8 mouse cellular contexts compared by ENCODE assay signal in genomic region chr19:24278859-24279258, GRCm38 (mm10). TPM values are rescaled to one million over a fixed set of nuclear protein-coding genes. Genes with fewer than 3 reads are reported as not detected.
DNase-seq lines count a peak whose midpoint lies in the region; ATAC-seq and TF ChIP-seq lines count a peak whose summit lies in the region.

No protein-coding gene starts in this region.

- no peaks in the 10 kb centered on the region for H3K9me3 ChIP-seq in kidney, postnatal 0 days (replicated peaks; ENCODE audit: low read length)
- no peaks in the 10 kb centered on the region for H3K9me3 ChIP-seq in embryonic facial prominence, embryonic 15.5 days (replicated peaks)
- H3K9me3 ChIP-seq in intestine, embryonic 14.5 days (ENCODE audit: control insufficient read depth, low read length), result no peaks in the 10 kb centered on the region
- H3K9me3 ChIP-seq in midbrain, postnatal 0 days (ENCODE audit: low read length), result no peaks in the 10 kb centered on the region

- H3K4me1 ChIP-seq in kidney, postnatal 0 days (replicated peaks; ENCODE audit: insufficient read depth, low read length), result 0 out of 2 replicates have a peak, but pooled peaks cover 8% of the 10 kb centered on the region
- H3K4me1 ChIP-seq in embryonic facial prominence, embryonic 15.5 days, result peaks cover 7% of the 10 kb centered on the region
- H3K4me1 ChIP-seq in intestine, embryonic 14.5 days (replicated peaks; ENCODE audit: control insufficient read depth, insufficient read depth, low read length), result peaks cover 5% of the 10 kb centered on the region
- no peaks in the 10 kb centered on the region for H3K4me1 ChIP-seq in midbrain, postnatal 0 days (ENCODE audit: insufficient read depth, low read length)

- peak overlapping the region; percentile 92 for H3K4me2 ChIP-seq in kidney, postnatal 0 days (ENCODE audit: low read length)
- 0 out of 2 replicates have a peak overlapping the region, but pooled peaks have one; percentile 81 for H3K4me2 ChIP-seq in embryonic facial prominence, embryonic 15.5 days (replicated peaks)
- H3K4me2 ChIP-seq in intestine, embryonic 14.5 days (ENCODE audit: low read length), result peak overlapping the region; percentile 84
- H3K4me2 ChIP-seq in midbrain, postnatal 0 days (ENCODE audit: low read depth, low read length, poor library complexity, severe bottlenecking), result 0 out of 2 replicates have a peak overlapping the region, but pooled peaks have one; percentile 90

- ATAC-seq in kidney, postnatal 0 days (replicated peaks; ENCODE audit: low FRiP score, low read depth), result no peak
- no peak for ATAC-seq in embryonic facial prominence, embryonic 15.5 days (ENCODE audit: insufficient number of reproducible peaks, low FRiP score, low TSS enrichment, low read depth)
- no peak for ATAC-seq in intestine, embryonic 14.5 days (replicated peaks; ENCODE audit: low FRiP score, low TSS enrichment, low read depth)
- ATAC-seq in midbrain, postnatal 0 days (ENCODE audit: low FRiP score), result no peak

- WGBS in kidney, postnatal 0 days, result 80% methylated on average over 15 of the region's 15 CpGs
- 87% methylated on average over 15 of the region's 15 CpGs for WGBS in embryonic facial prominence, embryonic 15.5 days
- WGBS in intestine, embryonic 14.5 days, result 81% methylated on average over 15 of the region's 15 CpGs
- 89% methylated on average over 15 of the region's 15 CpGs for WGBS in midbrain, postnatal 0 days

- DNase-seq in kidney, postnatal 0 days (ENCODE audit: low spot score), result no peak
- DNase-seq in kidney, postnatal 36 days, result no peak
- no peak for DNase-seq in intestine, embryonic 14.5 days (ENCODE audit: low spot score)
- DNase-seq in midbrain, postnatal 0 days (ENCODE audit: low spot score), result no peak
- no peak for DNase-seq in adrenal gland, adult 2 months
- no peak for DNase-seq in ovary, postnatal 10 days (ENCODE audit: low spot score)
- no peak for DNase-seq in left cerebral cortex, postnatal 25 days (ENCODE audit: low spot score in 2 of 2)

- intact Hi-C loops in left cerebral cortex, postnatal 25 days (cut with DNase I), result no loop called here

- TF ChIP-seq CTCF in kidney, postnatal 0 days (IDR thresholded peaks at IDR 0.05; ENCODE audit: low read depth), result no peak
- no peak for TF ChIP-seq CTCF in midbrain, postnatal 0 days (IDR thresholded peaks at IDR 0.05)

- 0 out of 2 replicates have a peak, but pooled peaks cover 7% of the 10 kb centered on the region for H3K36me3 ChIP-seq in kidney, postnatal 0 days (ENCODE audit: insufficient read depth, low read length)
- 0 out of 2 replicates have a peak, but pooled peaks cover 3% of the 10 kb centered on the region for H3K36me3 ChIP-seq in embryonic facial prominence, embryonic 15.5 days
- H3K36me3 ChIP-seq in intestine, embryonic 14.5 days (ENCODE audit: control insufficient read depth, insufficient read depth, low read length), result peaks cover 4% of the 10 kb centered on the region; the same call in 1 of the 2 replicates
- H3K36me3 ChIP-seq in midbrain, postnatal 0 days (ENCODE audit: insufficient read depth, low read length), result 0 out of 2 replicates have a peak, but pooled peaks cover 6% of the 10 kb centered on the region

- H3K27me3 ChIP-seq in kidney, postnatal 0 days (ENCODE audit: insufficient read depth, low read length), result no peaks in the 10 kb centered on the region
- no peaks in the 10 kb centered on the region for H3K27me3 ChIP-seq in embryonic facial prominence, embryonic 15.5 days
- no peaks in the 10 kb centered on the region for H3K27me3 ChIP-seq in intestine, embryonic 14.5 days (replicated peaks; ENCODE audit: control insufficient read depth, insufficient read depth, low read length)
- H3K27me3 ChIP-seq in midbrain, postnatal 0 days (ENCODE audit: insufficient read depth, low read length), result no peaks in the 10 kb centered on the region

- no peak overlapping the region for H3K4me3 ChIP-seq in kidney, postnatal 0 days (replicated peaks; ENCODE audit: low read depth, low read length)
- H3K4me3 ChIP-seq in embryonic facial prominence, embryonic 15.5 days (replicated peaks), result 0 out of 2 replicates have a peak overlapping the region, but pooled peaks have one; percentile 77
- no peak overlapping the region for H3K4me3 ChIP-seq in intestine, embryonic 14.5 days (ENCODE audit: low read depth, low read length)
- no peak overlapping the region for H3K4me3 ChIP-seq in midbrain, postnatal 0 days (ENCODE audit: low read depth, low read length)

- H3K27ac ChIP-seq in kidney, postnatal 0 days, result no peak overlapping the region; the same call in 1 of the 2 replicates
- H3K27ac ChIP-seq in embryonic facial prominence, embryonic 15.5 days (replicated peaks), result no peak overlapping the region
- no peak overlapping the region for H3K27ac ChIP-seq in intestine, embryonic 14.5 days (ENCODE audit: low read depth)
- H3K27ac ChIP-seq in midbrain, postnatal 0 days (ENCODE audit: low read depth, low read length), result no peak overlapping the region

- no peak overlapping the region for H3K9ac ChIP-seq in kidney, postnatal 0 days (ENCODE audit: low read depth, low read length)
- no peak overlapping the region for H3K9ac ChIP-seq in embryonic facial prominence, embryonic 15.5 days
- no peak overlapping the region for H3K9ac ChIP-seq in intestine, embryonic 14.5 days (ENCODE audit: low read length)
- H3K9ac ChIP-seq in midbrain, postnatal 0 days (replicated peaks; ENCODE audit: low read length, poor library complexity, severe bottlenecking), result no peak overlapping the region

RNA-seq across cellular contexts. Expression of gene Fxn, which starts 1.5 kb away (rescaled TPM):
- 55.2 and 55.8 TPM in 2 replicates for polyA plus RNA-seq in kidney, postnatal 0 days (2015; fragmentation: Nextera tagmentation; extraction: Ambion mirVana)
- polyA plus RNA-seq in embryonic facial prominence, embryonic 15.5 days (2015; fragmentation: Nextera tagmentation; extraction: Ambion mirVana), result 37.5 and 39.9 TPM in 2 replicates
- 46.5 and 51.9 TPM in 2 replicates for polyA plus RNA-seq in intestine, embryonic 14.5 days (2014; fragmentation: Nextera tagmentation; extraction: Ambion mirVana)
- total RNA-seq in midbrain, postnatal 0 days (2014; rRNA removed), result 24.6 and 25.4 TPM in 2 replicates
- 42.5 and 43.7 TPM in 2 replicates for polyA plus RNA-seq in midbrain, postnatal 0 days (2015; fragmentation: Nextera tagmentation; extraction: Ambion mirVana)
- total RNA-seq in adrenal gland, adult 2 months (2021), result 10 to 100 TPM; 13.5 to 15.0 TPM
- 45.6 and 55.9 TPM in 2 replicates for polyA plus RNA-seq in adrenal gland, adult 2 months (2012; rRNA removed)
- total RNA-seq in left cerebral cortex, postnatal 25 days (2021), result 1 to 10 TPM; 6.9 to 7.4 TPM

RNA-seq across cellular contexts. Expression of gene Tjp2, which starts 54.0 kb away (rescaled TPM):
- polyA plus RNA-seq in kidney, postnatal 0 days (2015; fragmentation: Nextera tagmentation; extraction: Ambion mirVana), result 24.9 and 25.5 TPM in 2 replicates
- 18.3 and 19.2 TPM in 2 replicates for polyA plus RNA-seq in embryonic facial prominence, embryonic 15.5 days (2015; fragmentation: Nextera tagmentation; extraction: Ambion mirVana)
- 38.0 and 41.9 TPM in 2 replicates for polyA plus RNA-seq in intestine, embryonic 14.5 days (2014; fragmentation: Nextera tagmentation; extraction: Ambion mirVana)
- total RNA-seq in midbrain, postnatal 0 days (2014; rRNA removed), result 18.2 and 18.7 TPM in 2 replicates
- polyA plus RNA-seq in midbrain, postnatal 0 days (2015; fragmentation: Nextera tagmentation; extraction: Ambion mirVana), result 11.0 and 11.2 TPM in 2 replicates
- 10 to 100 TPM in 1 of 2 experiments, 1 to 10 TPM in 1; 6.6 to 13.1 TPM for total RNA-seq in adrenal gland, adult 2 months (2021)
- polyA plus RNA-seq in adrenal gland, adult 2 months (2012; rRNA removed), result 4.1 and 5.0 TPM in 2 replicates
- 10 to 100 TPM; 16.6 to 18.5 TPM for total RNA-seq in left cerebral cortex, postnatal 25 days (2021)
